Mouse (Mus musculus) T-helper 17 cell (primary cell): ENCODE measurements around the gene Tmem128.

Source experiments
- in situ Hi-C, 2 experiments: fragments of 300-600 bp; cut with MboI, MseI; formaldehyde crosslinking; loops; 1 replicate in 1 of 2; 2 replicates in 1 of 2; pipeline ENCODE4 v1.15.1; 2025; ENCODE audit warnings: high pct_unique_total_duplicates in 2 of 2

Tmem128 gene

GRCm38 (mm10) chr5:38260107-38260682, at the start of gene Tmem128:
TSS of gene Tmem128 (plus strand) at chr5:38260185.
- in situ Hi-C loops, result loop anchor here in 1 of 2 experiments (5.0 kb wide), 1 partner anchor 38 kb away; the partner anchor contains the start of genes Lyar and Zbtb49

DNA sequence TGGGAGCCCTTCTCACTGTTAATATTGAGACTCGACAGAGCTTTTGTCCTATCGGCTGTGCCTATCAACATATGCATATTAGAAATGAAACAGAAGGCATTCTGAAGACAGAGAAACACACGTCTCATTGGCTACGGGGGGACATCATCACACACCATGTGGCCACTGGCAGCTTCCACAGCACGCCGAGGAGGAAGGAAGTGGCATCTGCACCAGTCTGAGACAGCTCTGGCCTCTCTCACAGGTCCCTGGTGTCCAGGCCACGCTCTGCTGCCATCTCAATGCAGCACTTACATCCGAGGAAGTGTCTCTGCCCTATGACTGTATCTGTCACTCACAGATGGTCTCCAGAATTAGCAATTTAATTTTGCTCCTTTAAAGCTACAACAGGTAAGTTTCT, 48.3 kb upstream of the Tmem128 start:
- in situ Hi-C loops, result no loop called here

DNA sequence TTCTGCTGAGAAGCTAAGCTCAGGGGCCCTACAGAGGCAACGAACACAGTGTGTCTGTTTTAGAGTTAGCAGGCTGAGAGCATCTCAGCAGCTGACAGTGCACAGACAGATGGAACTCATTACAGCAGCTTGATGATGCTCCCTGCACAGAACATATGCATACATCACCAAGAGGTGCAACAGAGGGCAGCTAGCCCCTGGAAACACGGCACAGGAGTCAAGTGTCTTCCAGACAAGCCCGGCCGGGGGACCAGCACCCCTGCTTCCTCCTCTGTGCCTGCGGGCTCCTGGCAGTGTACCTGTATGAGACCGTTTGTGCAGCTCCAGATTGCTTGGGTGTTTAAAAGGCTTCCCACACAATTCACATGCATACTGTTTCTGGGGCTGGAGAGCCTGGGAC, 47.0 kb upstream of the Tmem128 start:
- in situ Hi-C loops, result no loop called here

- in situ Hi-C loops, result loop anchor here in 1 of 2 experiments (5.0 kb wide), 1 partner anchor 42 kb away; the partner anchor contains the start of gene Tmem128
These were observed 40.1 kb upstream of the Tmem128 start for GRCm38 (mm10) chr5:38219771-38220307.

DNA sequence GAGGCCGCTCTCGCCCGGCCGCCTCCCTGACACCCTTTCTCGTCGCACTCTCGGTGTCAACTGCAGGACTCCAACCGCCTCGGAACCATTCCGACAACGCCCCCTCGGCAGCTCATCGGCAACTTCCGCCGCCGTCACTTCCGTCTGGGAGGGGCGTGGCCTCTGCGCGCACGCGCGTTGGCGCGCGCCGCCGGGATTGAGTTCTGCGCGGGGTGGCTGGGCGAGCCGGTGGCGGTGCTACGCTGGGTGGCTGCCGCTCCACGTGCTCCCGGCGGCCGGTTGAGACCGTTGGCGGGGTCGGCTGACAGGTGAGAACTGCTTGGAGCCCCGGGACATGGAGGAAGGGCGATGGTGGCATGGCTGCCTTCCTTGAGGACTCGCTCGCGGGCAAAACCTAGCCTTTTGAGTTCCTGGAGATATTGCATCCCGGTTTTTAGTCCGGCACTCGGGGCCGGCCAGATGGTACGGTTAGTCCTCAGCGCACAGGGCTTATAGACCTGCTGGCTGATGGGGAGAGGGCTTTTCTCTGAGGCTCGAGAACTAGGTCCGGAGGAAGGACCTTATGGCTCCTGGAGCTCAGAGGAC, 39.6 kb upstream of the Tmem128 start, which contains the start of the genes Zbtb49 and Lyar:
Zbtb49 (minus strand) TSS at position 130 of the 585 bp plus-strand sequence.
Lyar (plus strand) TSS at position 143 of the 585 bp plus-strand sequence.
- in situ Hi-C loops, result loop anchor here in 1 of 2 experiments (5.0 kb wide), 1 partner anchor 42 kb away; the partner anchor contains the start of gene Tmem128

- in situ Hi-C loops, result no loop called here
These were observed 24.6 kb upstream of the Tmem128 start for GRCm38 (mm10) chr5:38235422-38235821.

DNA sequence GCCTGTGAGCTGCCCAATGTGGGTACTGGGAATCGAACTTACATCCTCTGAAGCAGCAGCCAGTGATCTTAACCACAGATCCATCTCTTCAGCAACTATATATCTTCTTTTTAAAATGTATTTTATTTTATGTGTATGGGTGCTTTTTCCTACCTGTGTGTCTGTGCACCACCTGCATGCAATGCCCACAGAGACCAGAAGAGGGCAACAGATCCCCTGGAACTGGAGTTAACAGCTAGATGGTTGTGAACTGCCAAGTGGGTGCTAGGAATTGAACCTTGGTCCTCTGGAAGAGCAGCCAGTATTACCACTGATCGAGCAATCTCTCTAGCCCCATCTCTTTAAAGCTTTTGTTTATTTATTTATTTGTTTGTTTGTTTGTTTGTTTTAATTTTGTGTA, 23.4 kb upstream of the Tmem128 start:
- in situ Hi-C loops, result no loop called here

GRCm38 (mm10) chr5:38240727-38241472, 19.1 kb upstream of the Tmem128 start:
- in situ Hi-C loops, result no loop called here

DNA sequence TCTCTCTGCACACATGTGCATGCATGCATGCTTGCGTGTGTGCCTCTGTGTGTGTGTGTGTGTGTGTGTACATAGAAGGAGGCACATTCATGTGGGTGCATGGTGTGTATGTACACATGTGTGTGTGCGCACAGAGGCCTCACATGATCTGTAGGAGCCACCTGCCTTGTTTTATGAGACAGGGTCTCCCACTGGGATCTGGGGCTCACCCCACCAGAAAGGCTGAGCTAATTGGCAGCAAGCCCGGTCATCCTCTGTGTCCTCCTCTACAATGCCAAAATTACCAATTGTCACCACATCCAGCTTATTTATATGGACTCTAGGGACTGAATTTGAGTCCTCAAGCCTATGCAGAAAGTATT, 18.5 kb upstream of the Tmem128 start:
- in situ Hi-C loops, result no loop called here

- in situ Hi-C loops, result no loop called here
These were observed 18.0 kb upstream of the Tmem128 start for GRCm38 (mm10) chr5:38241966-38242365.

- in situ Hi-C loops, result no loop called here
These were observed 4.8 kb upstream of the Tmem128 start for GRCm38 (mm10) chr5:38255195-38255594.

GRCm38 (mm10) chr5:38255644-38256043, 4.3 kb upstream of the Tmem128 start:
- in situ Hi-C loops, result no loop called here

DNA sequence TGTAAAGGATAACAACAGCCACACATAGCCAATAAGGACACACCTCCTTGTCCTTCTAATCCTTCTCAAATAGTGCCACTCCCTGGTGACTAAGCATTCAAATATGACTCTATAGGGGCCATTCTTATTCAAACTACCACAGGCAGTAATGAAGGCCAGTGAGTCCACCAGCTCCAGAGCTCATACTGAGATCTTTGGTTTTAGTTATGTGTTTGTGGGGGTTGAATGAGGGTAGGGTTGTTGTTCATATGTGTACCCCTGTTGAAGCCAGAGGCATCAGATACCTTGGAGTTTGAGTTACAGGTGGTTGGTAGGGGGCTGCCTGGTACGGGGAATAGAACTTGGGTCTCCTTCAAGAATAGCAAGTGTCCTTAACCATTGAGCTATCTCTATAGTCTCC, 3.4 kb upstream of the Tmem128 start:
- in situ Hi-C loops, result no loop called here

GRCm38 (mm10) chr5:38258034-38258772, 1.8 kb upstream of the Tmem128 start:
- in situ Hi-C loops, result no loop called here

DNA sequence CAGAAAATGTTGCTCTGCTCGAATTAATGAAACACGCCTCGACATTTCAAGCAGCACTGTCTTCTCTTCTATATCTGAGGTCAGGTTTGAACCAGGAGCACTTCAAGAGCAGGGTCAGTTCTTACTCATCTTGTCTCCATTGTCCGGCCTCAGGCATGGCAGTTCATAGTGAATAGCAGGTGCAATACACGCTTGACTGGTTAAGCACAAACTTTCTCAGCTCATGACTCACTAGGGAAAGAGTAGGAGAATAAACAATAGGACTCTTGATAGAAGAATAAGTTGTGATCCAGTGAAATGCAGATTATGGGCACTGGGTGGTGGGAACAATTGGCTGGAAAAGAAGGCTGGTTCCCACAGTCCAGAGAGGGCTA, 1.2 kb upstream of the Tmem128 start:
- in situ Hi-C loops, result no loop called here

DNA sequence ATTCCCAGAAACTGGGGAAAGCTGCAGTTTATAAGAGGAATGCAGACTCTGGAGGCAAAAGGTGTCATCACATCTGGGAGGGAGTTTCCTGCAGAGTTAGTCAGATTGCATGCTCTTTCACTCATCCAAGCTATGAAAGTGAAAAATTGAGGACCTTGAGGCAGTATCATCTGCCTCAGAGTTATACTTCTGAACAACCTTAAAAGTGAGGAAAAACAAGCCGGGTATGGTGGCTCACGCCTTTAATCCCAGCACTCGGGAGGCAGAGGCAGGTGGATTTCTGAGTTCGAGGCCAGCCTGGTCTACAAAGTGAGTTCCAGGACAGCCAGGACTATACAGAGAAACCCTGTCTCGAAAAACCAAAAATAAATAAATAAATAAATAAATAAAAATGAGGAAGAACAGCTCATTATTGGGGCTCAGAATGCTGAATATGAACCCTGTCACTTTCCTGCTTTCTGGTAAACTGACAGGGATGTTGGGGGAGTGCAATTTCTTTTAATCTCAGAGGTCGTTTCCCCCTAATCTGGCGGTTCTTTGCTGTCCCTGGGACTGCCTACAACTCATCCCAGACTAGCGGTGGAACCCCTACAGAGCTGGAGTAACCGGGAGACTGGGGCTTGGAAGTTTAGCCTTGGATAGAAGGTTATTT, 404 bp upstream of the Tmem128 start:
- in situ Hi-C loops, result loop anchor here in 1 of 2 experiments (5.0 kb wide), 1 partner anchor 37 kb away; the partner anchor contains the start of genes Lyar and Zbtb49

GRCm38 (mm10) chr5:38270942-38271341, 11.0 kb downstream of the Tmem128 start:
- in situ Hi-C loops, result no loop called here

DNA sequence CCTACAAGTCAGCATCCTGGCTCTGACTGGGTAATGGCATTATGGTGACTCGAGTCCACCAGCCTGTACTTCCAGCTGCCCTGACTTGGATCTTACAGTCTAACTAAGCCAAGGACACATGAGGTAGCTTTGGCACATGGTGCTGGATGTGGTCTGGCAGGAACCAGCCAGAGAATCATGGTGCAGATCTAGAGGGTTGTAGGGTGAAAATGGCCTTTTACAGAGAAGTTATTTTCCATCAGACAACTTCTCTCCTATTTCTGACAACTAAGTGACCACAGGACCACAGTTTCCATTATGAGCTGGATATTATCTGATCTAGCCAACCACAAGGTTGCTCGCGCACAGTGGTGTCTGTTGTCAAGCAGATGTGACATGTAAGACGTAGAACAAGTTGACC, 13.8 kb downstream of the Tmem128 start:
- in situ Hi-C loops, result no loop called here

DNA sequence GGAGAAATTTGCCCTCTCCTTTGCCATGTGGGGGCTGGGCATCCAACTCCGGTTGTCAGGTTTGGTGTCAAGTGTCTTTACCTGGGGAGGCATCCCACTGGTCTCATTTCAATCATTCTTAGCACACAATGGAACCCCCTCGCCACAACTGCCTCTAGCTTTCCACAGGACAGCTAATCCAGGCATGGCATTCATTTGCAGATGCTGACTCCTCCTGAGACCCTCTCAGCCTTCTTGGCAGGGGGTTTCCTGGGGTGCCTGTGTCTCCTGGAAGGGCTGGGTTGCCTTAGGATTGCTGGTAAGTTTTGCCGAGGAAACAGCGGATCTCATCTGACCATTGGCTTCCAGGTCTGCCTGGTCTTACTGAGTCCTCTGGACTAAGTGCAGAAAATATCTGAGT, 15.8 kb downstream of the Tmem128 start, which contains the start of gene Otop1:
Otop1 (plus strand) TSS at position 202 of the 400 bp plus-strand sequence.
- in situ Hi-C loops, result no loop called here

DNA sequence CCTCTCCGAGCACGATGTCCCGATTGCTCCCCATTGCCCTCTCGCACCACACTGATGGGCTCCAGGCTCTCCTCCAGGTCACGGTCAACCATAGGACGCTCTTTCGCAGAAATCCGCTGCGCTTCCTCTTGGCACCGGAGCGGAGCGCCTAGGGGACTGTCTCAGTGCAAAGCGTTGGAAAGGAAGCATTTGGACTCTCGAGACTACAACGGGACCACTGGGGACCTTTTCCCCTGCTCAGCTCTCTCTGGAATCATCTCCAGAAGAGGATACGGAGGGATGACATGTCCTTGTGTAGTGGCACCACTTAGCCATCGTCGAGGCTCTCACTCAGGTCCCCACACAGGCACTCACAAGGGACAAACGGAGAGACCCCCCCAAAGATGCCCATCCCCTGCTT, 16.5 kb downstream of the Tmem128 start:
- in situ Hi-C loops, result no loop called here
